Mouse (Mus musculus): ENCODE results near the gene Asxl2.

DNA sequence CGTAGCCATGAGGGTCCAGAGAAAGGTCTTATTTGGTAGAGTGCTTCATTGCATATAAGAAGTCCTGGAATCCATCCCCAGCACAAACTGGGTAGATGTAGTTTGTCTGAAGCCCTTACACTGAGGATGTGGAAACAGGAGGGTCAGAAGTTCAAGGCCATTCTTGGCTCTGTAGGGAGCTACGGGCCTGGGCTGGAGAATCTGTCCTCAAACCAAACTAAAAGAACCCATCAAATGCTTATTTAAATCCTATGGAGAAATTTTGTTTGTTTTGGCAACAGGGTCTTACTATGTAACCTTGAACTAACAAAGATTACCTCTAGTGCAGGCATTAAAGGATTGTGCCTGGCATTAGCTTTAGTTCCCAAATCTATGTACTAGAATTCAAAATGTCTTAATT is 14.3 kb downstream of the Asxl2 start:
- no peak for TF ChIP-seq POLR2A (IDR thresholded peaks at IDR 0.05; ENCODE audit: borderline replicate concordance, low read depth, low read length)
- TF ChIP-seq CTCF (IDR thresholded peaks at IDR 0.05; ENCODE audit: low read depth, low read length), result no peak
